Comparison of ENCODE assay signal across 11 mouse cellular contexts in genomic region chr13:20353862-20354603, GRCm38 (mm10).
DNase-seq lines count a peak whose midpoint lies in the region; ATAC-seq lines count a peak whose summit lies in the region.
"Had no signal": no experiment of that assay in that cellular context is flagged by ENCODE, and none has a peak within 500 bp of the region (broad histone marks: within the 10 kb centered on the region; RNA-seq: fewer than 3 reads in every experiment).

No protein-coding gene starts in this region.

- DNase-seq in layer of hippocampus, adult 11-12 months (ENCODE audit: low spot score) = peak; percentile 35
- DNase-seq in layer of hippocampus, postnatal 25 days (ENCODE audit: extremely low spot score in 1 of 2, low spot score in 1 of 2) = no peak
- peak; percentile 17 for DNase-seq in forebrain, embryonic 10.5 days (ENCODE audit: extremely low spot score, low spot score)
- peak; percentile 26 for DNase-seq in layer of hippocampus, adult 9-10 months (ENCODE audit: low spot score)
- peak; percentile 21 for DNase-seq in right cerebral cortex, adult 2 months (ENCODE audit: low spot score in 2 of 2)
- DNase-seq in adipocyte (ENCODE audit: low spot score) = no peak
- DNase-seq in cerebellum, adult 18-20 months = no peak

- no peak for ATAC-seq in activated CD4-positive, CD25-positive, alpha-beta regulatory T cell, adult 4 months
- ATAC-seq: Patski had no signal

- WGBS in forebrain, embryonic 10.5 days = 49% methylated on average over 10 of the region's 10 CpGs

- no peaks in the 10 kb centered on the region for H3K27me3 ChIP-seq in forebrain, embryonic 10.5 days (ENCODE audit: poor library complexity, severe bottlenecking)
- H3K27me3 ChIP-seq: embryonic facial prominence, embryonic 12.5 days; Patski; stomach, embryonic 15.5 days had no signal

- H3K9me3 ChIP-seq in forebrain, embryonic 10.5 days = no peaks in the 10 kb centered on the region
- H3K9me3 ChIP-seq: embryonic facial prominence, embryonic 12.5 days; stomach, embryonic 15.5 days had no signal

- H3K27ac ChIP-seq in forebrain, embryonic 10.5 days = peak overlapping the region; percentile 20; the same call in 1 of the 2 replicates
- H3K27ac ChIP-seq: embryonic facial prominence, embryonic 12.5 days; stomach, embryonic 15.5 days had no signal

- H3K4me1 ChIP-seq in forebrain, embryonic 10.5 days = peaks cover 18% of the 10 kb centered on the region
- H3K4me1 ChIP-seq: embryonic facial prominence, embryonic 12.5 days; stomach, embryonic 15.5 days had no signal

- H3K4me3 ChIP-seq in forebrain, embryonic 10.5 days = no peak overlapping the region
- H3K4me3 ChIP-seq: embryonic facial prominence, embryonic 12.5 days; stomach, embryonic 15.5 days had no signal

- no peaks in the 10 kb centered on the region for H3K36me3 ChIP-seq in forebrain, embryonic 10.5 days (replicated peaks)
- H3K36me3 ChIP-seq: embryonic facial prominence, embryonic 12.5 days; stomach, embryonic 15.5 days had no signal

Comparison
In these comparisons a context has a peak if more than half of its experiments do, and no peak if none do; other contexts are left out.
1. DNase-seq: peak in layer of hippocampus, adult 11-12 months (single experiment), forebrain, embryonic 10.5 days (single experiment), layer of hippocampus, adult 9-10 months (single experiment) and right cerebral cortex, adult 2 months (2 of 2); none in layer of hippocampus, postnatal 25 days (0 of 2), adipocyte (single experiment) and cerebellum, adult 18-20 months (0 of 2).